Mouse (Mus musculus) MEL (cell line): ENCODE data around the gene Vps8. TPM values are rescaled to one million over a fixed set of nuclear protein-coding genes. Genes with fewer than 3 reads are reported as not detected.

Experiments used
- DNase-seq: peaks from one replicate; pipeline ENCODE4 v3.0.0; 2011; ENCODE audit warnings: low read depth, low spot score
- H3K27ac ChIP-seq: 2 replicates; pipeline ENCODE4 v1.5.1; 2012; ENCODE audit warnings: low read depth, mild to moderate bottlenecking, control low read depth, low read length, moderate library complexity; ENCODE audit not compliant: control insufficient read depth
- H3K27me3 ChIP-seq, 2 experiments: fragments of 150-350 bp in 1 of 2; sonication (generic) in 1 of 2; 2 replicates each; pipeline ENCODE4 v1.6.1; 2012; ENCODE audit warnings: low read length in 2 of 2, mild to moderate bottlenecking in 2 of 2, improper control_type of control experiment in 1 of 2, moderate library complexity in 1 of 2; ENCODE audit not compliant: insufficient read depth in 2 of 2, control insufficient read depth in 1 of 2
- H3K36me3 ChIP-seq, 2 experiments: 2 replicates each; pipeline ENCODE4 v1.6.1; 2012 to 2014; ENCODE audit warnings: low read length in 2 of 2, improper control_type of control experiment in 1 of 2, inconsistent platforms in 1 of 2, mild to moderate bottlenecking in 1 of 2; ENCODE audit not compliant: insufficient read depth in 2 of 2, control insufficient read depth in 1 of 2
- H3K4me1 ChIP-seq, 2 experiments: fragments of 150-350 bp in 1 of 2; sonication (generic) in 1 of 2; 2 replicates each; pipeline ENCODE4 v1.6.1; 2012; ENCODE audit warnings: low read length in 2 of 2, improper control_type of control experiment in 1 of 2, mild to moderate bottlenecking in 1 of 2; ENCODE audit not compliant: insufficient read depth in 2 of 2, control insufficient read depth in 1 of 2
- H3K4me3 ChIP-seq, 2 experiments: fragments of 150-350 bp in 1 of 2; sonication (generic) in 1 of 2; 2 replicates each; pipeline ENCODE4 v1.5.1; 2012; ENCODE audit warnings: low read depth in 2 of 2, low read length in 2 of 2, mild to moderate bottlenecking in 2 of 2, moderate library complexity in 2 of 2, control low read depth in 1 of 2, improper control_type of control experiment in 1 of 2; ENCODE audit not compliant: control insufficient read depth in 1 of 2, insufficient read depth in 1 of 2
- H3K79me2 ChIP-seq: 2 replicates; pipeline ENCODE4 v1.6.1; 2012; ENCODE audit warnings: mild to moderate bottlenecking, low read length, moderate library complexity; ENCODE audit not compliant: control insufficient read depth, poor library complexity, insufficient read depth
- H3K9ac ChIP-seq: 2 replicates; pipeline ENCODE4 v1.6.1; 2012; ENCODE audit warnings: low read depth, mild to moderate bottlenecking, control low read depth, low read length, moderate library complexity; ENCODE audit not compliant: control insufficient read depth, poor library complexity, severe bottlenecking
- H3K9me3 ChIP-seq: fragments of 150-350 bp; sonication (generic); replicated peaks from 2 replicates; pipeline ENCODE4 v1.6.1; 2012; ENCODE audit warnings: mild to moderate bottlenecking, low read length, improper control_type of control experiment, moderate library complexity; ENCODE audit not compliant: insufficient read depth
- CHD1 ChIP-seq: IDR thresholded peaks from 2 replicates; pipeline ENCODE4 v1.6.1; 2012; ENCODE audit warnings: low read depth, mild to moderate bottlenecking, inconsistent platforms, low read length, improper control_type of control experiment
- ELF1 ChIP-seq: IDR thresholded peaks from 2 replicates; pipeline ENCODE4 v1.6.1; 2014; ENCODE audit warnings: low read depth, mild to moderate bottlenecking, inconsistent platforms, low read length, improper control_type of control experiment, moderate library complexity
- EP300 ChIP-seq, 2 experiments: IDR thresholded peaks; 2 replicates each; pipeline ENCODE4 v1.6.1; 2011; ENCODE audit warnings: improper control_type of control experiment in 2 of 2, low read length in 2 of 2, low read depth in 1 of 2, mild to moderate bottlenecking in 1 of 2
- ETS1 ChIP-seq: IDR thresholded peaks from 2 replicates; pipeline ENCODE4 v1.6.1; 2012; ENCODE audit warnings: low read depth, mild to moderate bottlenecking, inconsistent platforms, low read length, improper control_type of control experiment, moderate library complexity
- GABPA ChIP-seq: IDR thresholded peaks from 2 replicates; pipeline ENCODE4 v1.6.1; 2012; ENCODE audit warnings: low read depth, mild to moderate bottlenecking, inconsistent platforms, low read length, improper control_type of control experiment, moderate library complexity
- GATA1 ChIP-seq: IDR thresholded peaks from 2 replicates; pipeline ENCODE4 v1.6.1; 2011; ENCODE audit warnings: low read depth, low read length, improper control_type of control experiment
- POLR2AphosphoS5 ChIP-seq: IDR thresholded peaks from 2 replicates; pipeline ENCODE4 v1.6.1; 2012; ENCODE audit warnings: low read depth, borderline replicate concordance, mild to moderate bottlenecking, inconsistent platforms, low read length, moderate library complexity, mixed read lengths
- RAD21 ChIP-seq: IDR thresholded peaks from 2 replicates; pipeline ENCODE4 v1.6.1; 2011; ENCODE audit warnings: mild to moderate bottlenecking, low read depth, low read length, improper control_type of control experiment
- RCOR1 ChIP-seq: IDR thresholded peaks from 2 replicates; pipeline ENCODE4 v1.6.1; 2012; ENCODE audit warnings: low read depth, mild to moderate bottlenecking, inconsistent platforms, low read length, improper control_type of control experiment
- SIN3A ChIP-seq: IDR thresholded peaks from 2 replicates; pipeline ENCODE4 v1.6.1; 2012; ENCODE audit warnings: low read length, improper control_type of control experiment, inconsistent platforms
- SMC3 ChIP-seq: IDR thresholded peaks from 2 replicates; pipeline ENCODE4 v1.6.1; 2011; ENCODE audit warnings: low read depth, low read length, improper control_type of control experiment
- TAL1 ChIP-seq: IDR thresholded peaks from 2 replicates; pipeline ENCODE4 v1.6.1; 2012; ENCODE audit warnings: mild to moderate bottlenecking, inconsistent platforms, low read length, moderate library complexity, mixed read lengths
- UBTF ChIP-seq: IDR thresholded peaks from 2 replicates; pipeline ENCODE4 v1.6.1; 2012; ENCODE audit warnings: low read depth, mild to moderate bottlenecking, inconsistent platforms, low read length, improper control_type of control experiment, moderate library complexity, borderline replicate concordance; ENCODE audit not compliant: insufficient read depth
- USF2 ChIP-seq, 2 experiments: IDR thresholded peaks; 2 replicates each; pipeline ENCODE4 v1.6.1; 2011 to 2012; ENCODE audit warnings: improper control_type of control experiment in 2 of 2, low read length in 2 of 2, borderline replicate concordance in 1 of 2, inconsistent platforms in 1 of 2, low read depth in 1 of 2, mild to moderate bottlenecking in 1 of 2; ENCODE audit not compliant: insufficient read depth in 1 of 2
- polyA plus RNA-seq, 2 experiments: library from polyadenylated mRNA; stranded (reverse) in 1 of 2; unstranded in 1 of 2; fragments of >175 nt in 1 of 2; fragments of >200 nt in 1 of 2; gene quantifications; 2 replicates each; pipeline versions ENCODE4 v1.2.1 to v1.2.4; 2012; ENCODE audit warnings: low replicate concordance in 2 of 2, low read depth in 1 of 2; ENCODE audit not compliant: insufficient read length in 2 of 2, insufficient read depth in 1 of 2, missing spikeins in 1 of 2
- total RNA-seq: library from RNA; depleted of rRNA; stranded (reverse); fragments of 300-350 nt; gene quantifications from 2 replicates; pipeline ENCODE4 v1.2.3, GENCODE M21; 2012

The Vps8 gene
- total and polyA plus RNA-seq, 3 experiments = 10.5 to 14.0 TPM; not detected in 1

GRCm38 (mm10) chr16:21492894-21493293 is 70.0 kb downstream of the Vps8 start:
- TF ChIP-seq ELF1 = no peak
- TF ChIP-seq POLR2AphosphoS5 = no peak
- TF ChIP-seq CHD1 = no peak
- no peaks in the 10 kb centered on the region for H3K36me3 ChIP-seq
- H3K79me2 ChIP-seq = no peaks in the 10 kb centered on the region
- no peak overlapping the region for H3K9ac ChIP-seq
- no peak overlapping the region for H3K27ac ChIP-seq
- no peak overlapping the region for H3K4me3 ChIP-seq
- H3K4me1 ChIP-seq = no peaks in the 10 kb centered on the region
- H3K27me3 ChIP-seq = no peaks in the 10 kb centered on the region
- H3K9me3 ChIP-seq = no peaks in the 10 kb centered on the region
- DNase-seq = no peak

DNA sequence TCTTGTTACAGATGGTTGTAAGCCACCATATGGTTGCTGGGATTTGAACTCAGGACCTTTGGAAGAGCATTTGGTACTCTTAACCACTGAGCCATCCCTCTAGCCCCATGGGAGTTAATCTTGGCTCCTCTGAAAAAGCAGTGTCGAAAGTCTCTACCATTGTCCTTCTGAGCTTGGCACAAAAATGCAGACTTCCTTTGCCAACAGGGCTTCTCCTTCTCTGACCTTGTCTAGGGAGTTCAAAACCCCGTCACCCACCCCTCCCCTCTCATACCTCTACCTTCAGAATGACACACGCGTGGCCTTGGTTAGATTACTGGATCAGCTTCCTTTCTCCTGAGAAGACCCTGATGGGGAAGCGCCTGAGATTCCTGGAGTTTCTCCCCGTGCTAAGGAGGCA is 71.8 kb downstream of the Vps8 start:
- Histone ChIP-seq H3K27ac (no peak overlapping the region), H3K4me1 (no peaks in the 10 kb centered on the region), H3K36me3 (no peaks in the 10 kb centered on the region)
- TF ChIP-seq ETS1 = no peak
- TF ChIP-seq, all 39 proteins: peak for 0
- Histone ChIP-seq H3K27me3 (no peaks in the 10 kb centered on the region), H3K9me3 (no peaks in the 10 kb centered on the region), H3K79me2 (no peaks in the 10 kb centered on the region), H3K9ac (no peak overlapping the region), H3K4me3 (no peak overlapping the region)
- no peak for DNase-seq

GRCm38 (mm10) chr16:21496799-21497198 is 73.9 kb downstream of the Vps8 start:
- H3K36me3 ChIP-seq = no peaks in the 10 kb centered on the region
- TF ChIP-seq SIN3A = no peak
- TF ChIP-seq TAL1 = no peak
- TF ChIP-seq GATA1 = no peak
- no peak for TF ChIP-seq SMC3
- no peak for TF ChIP-seq EP300 (IDR thresholded peaks at IDR 0.05; ENCODE audit: low read depth in 1 of 2, low read length in 2 of 2)
- no peak for TF ChIP-seq ELF1
- TF ChIP-seq GABPA = no peak
- no peak for TF ChIP-seq RAD21
- no peak for TF ChIP-seq UBTF
- TF ChIP-seq USF2 (IDR thresholded peaks at IDR 0.05; ENCODE audit: borderline replicate concordance in 1 of 2, insufficient read depth in 1 of 2, low read depth in 1 of 2, low read length in 2 of 2) = no peak
- TF ChIP-seq RCOR1 = no peak
- DNase-seq = no peak
- H3K79me2 ChIP-seq = no peaks in the 10 kb centered on the region
- H3K9ac ChIP-seq = no peak overlapping the region
- H3K4me3 ChIP-seq = no peak overlapping the region
- no peaks in the 10 kb centered on the region for H3K9me3 ChIP-seq
- H3K27ac ChIP-seq = no peak overlapping the region
- no peaks in the 10 kb centered on the region for H3K4me1 ChIP-seq
- no peaks in the 10 kb centered on the region for H3K27me3 ChIP-seq
